Mouse (Mus musculus) stomach, postnatal 0 days (tissue): Measurements from ENCODE around the gene Ccnq. TPM values are rescaled to one million over a fixed set of nuclear protein-coding genes. Genes with fewer than 3 reads are reported as not detected.
A peak's percentile ranks its signal among the peaks of the same experiment; 100 is the strongest.

ENCODE experiments used
- ATAC-seq: fragments of 200-750 bp; cut with Nextera tagmentation; 2 replicates; pipeline ENCODE4 v1.8.0; 2017; ENCODE audit not compliant: low FRiP score, low TSS enrichment
- DNase-seq: peaks from one replicate; pipeline ENCODE4 v3.0.0-alpha.2; 2016; ENCODE audit warnings: low spot score
- H3K27ac ChIP-seq: fragments of 300-500 bp; sonication (generic); replicated peaks from 2 replicates; pipeline ENCODE4 v1.5.1; 2014; ENCODE audit warnings: mild to moderate bottlenecking, control low read depth
- H3K27me3 ChIP-seq: fragments of 300-500 bp; sonication (generic); 2 replicates; pipeline ENCODE4 v1.6.1; 2014; ENCODE audit warnings: low read length; ENCODE audit not compliant: control insufficient read depth, insufficient read depth
- H3K36me3 ChIP-seq: fragments of 300-500 bp; sonication (generic); 2 replicates; pipeline ENCODE4 v1.6.1; 2014; ENCODE audit warnings: low read length, mixed read lengths; ENCODE audit not compliant: control insufficient read depth, insufficient read depth
- H3K4me1 ChIP-seq: fragments of 300-500 bp; sonication (generic); replicated peaks from 2 replicates; pipeline ENCODE4 v1.6.1; 2014; ENCODE audit warnings: antibody characterized with exemption; ENCODE audit not compliant: control insufficient read depth, insufficient read depth
- H3K4me2 ChIP-seq: fragments of 300-500 bp; sonication (generic); replicated peaks from 2 replicates; pipeline ENCODE4 v1.6.1; 2014; ENCODE audit warnings: low read depth, mild to moderate bottlenecking, control low read depth, moderate library complexity
- H3K4me3 ChIP-seq: fragments of 300-500 bp; sonication (generic); 2 replicates; pipeline ENCODE4 v1.5.1; 2014; ENCODE audit warnings: low read depth, low read length, control low read depth
- H3K9ac ChIP-seq: fragments of 300-500 bp; sonication (generic); 2 replicates; pipeline ENCODE4 v1.6.1; 2014; ENCODE audit warnings: mild to moderate bottlenecking, low read length, control low read depth, mixed read lengths
- H3K9me3 ChIP-seq: fragments of 300-500 bp; sonication (generic); 2 replicates; pipeline ENCODE4 v1.6.1; 2016; ENCODE audit warnings: low read length; ENCODE audit not compliant: control insufficient read depth
- CTCF ChIP-seq: IDR thresholded peaks from 2 replicates; pipeline ENCODE4 v1.5.1; 2016; ENCODE audit warnings: antibody characterized with exemption, low read depth, mild to moderate bottlenecking, moderate library complexity
- EP300 ChIP-seq: optimal IDR thresholded peaks from 2 replicates; pipeline ENCODE3; 2016; ENCODE audit warnings: antibody characterized with exemption
- WGBS: fragments of 180-500 bp; shearing (Covaris S2); extraction: QIAGEN DNeasy Blood & Tissue Kit; methylation state at CpG from one replicate; pipeline ENCODE4 v1.1.7; 2014; 5-methylcytosine and 5-hydroxymethylcytosine counted together
- polyA plus RNA-seq: library from polyadenylated mRNA; unstranded; fragments of >200 nt; fragmentation: Nextera tagmentation; extraction: Ambion mirVana; gene quantifications from 2 replicates; pipeline ENCODE4 v1.2.1, GENCODE M21; 2015

Ccnq gene
- polyA plus RNA-seq, 1 experiment from 2014 or later, result 30.4 TPM

DNA sequence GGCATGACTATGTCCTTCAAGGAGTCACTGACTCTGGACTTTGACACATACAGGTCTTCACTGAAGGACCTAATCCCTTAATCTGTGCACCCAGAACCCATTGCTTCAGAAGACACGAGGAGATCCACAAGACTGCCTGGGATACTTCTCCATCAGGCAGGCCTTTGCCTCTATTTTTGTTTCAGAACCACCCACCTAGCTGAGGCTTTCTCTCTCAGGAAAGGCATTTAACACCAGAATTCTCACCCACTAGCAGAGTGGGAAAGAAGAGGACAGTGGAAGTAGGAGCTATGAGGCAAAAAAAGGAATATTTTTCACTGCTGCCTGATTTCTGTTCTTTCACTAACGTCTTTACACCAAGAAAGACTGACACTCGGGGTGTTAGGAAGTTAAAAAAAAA is 25.2 kb downstream of the Ccnq start:
- no peak for DNase-seq
- Histone ChIP-seq H3K9me3 (no peaks in the 10 kb centered on the region), H3K36me3 (no peaks in the 10 kb centered on the region), H3K27me3 (no peaks in the 10 kb centered on the region), H3K4me2 (no peak overlapping the region), H3K4me1 (no peaks in the 10 kb centered on the region), H3K9ac (no peak overlapping the region), H3K27ac (no peak overlapping the region), H3K4me3 (no peak overlapping the region)
- no peak for TF ChIP-seq EP300
- TF ChIP-seq CTCF, result no peak
- 73% methylated on average over 3 of the region's 3 CpGs for WGBS
- ATAC-seq, result no peak

DNA sequence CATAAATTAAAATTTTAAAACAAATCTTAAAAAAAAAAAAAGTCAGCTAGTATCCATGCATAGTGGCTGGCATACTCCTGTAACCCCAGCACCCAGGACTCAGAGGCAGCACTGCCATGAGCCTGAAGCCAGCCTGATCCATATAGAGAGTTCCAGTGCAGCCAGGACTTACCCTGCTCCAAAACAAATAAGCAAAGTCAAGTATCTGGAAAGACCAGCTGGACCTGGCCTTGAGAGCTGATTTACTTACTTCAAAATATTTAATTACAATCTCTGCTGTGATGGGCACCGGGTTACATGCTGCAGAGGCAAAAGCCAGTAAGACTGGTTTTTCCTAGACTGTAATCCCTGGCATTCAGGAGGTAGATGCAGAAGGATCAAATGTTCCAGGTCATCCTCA is 26.7 kb downstream of the Ccnq start:
- Histone ChIP-seq H3K9ac (no peak overlapping the region), H3K4me2 (no peak overlapping the region), H3K9me3 (no peaks in the 10 kb centered on the region), H3K4me1 (no peaks in the 10 kb centered on the region), H3K27me3 (no peaks in the 10 kb centered on the region), H3K36me3 (no peaks in the 10 kb centered on the region), H3K4me3 (no peak overlapping the region), H3K27ac (no peak overlapping the region)
- 48% methylated on average over 1 of the region's 1 CpGs for WGBS
- no peak for DNase-seq
- ATAC-seq, result no peak
- no peak for TF ChIP-seq CTCF
- TF ChIP-seq EP300, result no peak

DNA sequence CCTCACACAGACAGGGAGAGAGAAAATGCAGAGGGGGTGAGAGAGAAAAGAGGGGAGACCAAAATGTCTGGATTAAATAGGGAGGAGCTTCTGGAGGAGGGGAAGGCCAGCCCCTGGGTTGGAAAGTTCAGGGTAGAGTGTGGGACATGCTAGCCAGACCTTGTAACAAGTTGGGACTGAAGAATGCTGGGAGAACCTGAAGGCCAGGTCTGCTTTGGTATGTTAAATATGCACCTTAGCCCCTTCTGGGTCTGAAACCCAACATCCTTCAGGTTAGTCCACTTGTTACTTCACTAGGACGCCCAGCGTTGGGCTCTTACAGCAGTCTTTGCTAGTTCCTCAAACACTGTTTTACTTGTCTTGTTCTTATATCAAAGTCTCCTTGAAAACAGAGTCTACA is 30.1 kb downstream of the Ccnq start:
- no peak overlapping the region for H3K4me2 ChIP-seq
- 64% methylated on average over 2 of the region's 2 CpGs for WGBS
- DNase-seq, result no peak
- no peaks in the 10 kb centered on the region for H3K9me3 ChIP-seq
- no peaks in the 10 kb centered on the region for H3K27me3 ChIP-seq
- no peaks in the 10 kb centered on the region for H3K36me3 ChIP-seq
- no peak for ATAC-seq
- no peaks in the 10 kb centered on the region for H3K4me1 ChIP-seq
- no peak overlapping the region for H3K9ac ChIP-seq
- no peak overlapping the region for H3K27ac ChIP-seq
- H3K4me3 ChIP-seq, result no peak overlapping the region
- TF ChIP-seq EP300 (no peak), CTCF (no peak)

- no peaks in the 10 kb centered on the region for H3K27me3 ChIP-seq
- H3K9ac ChIP-seq, result no peak overlapping the region
- no peaks in the 10 kb centered on the region for H3K36me3 ChIP-seq
- H3K4me3 ChIP-seq, result no peak overlapping the region
- ATAC-seq (no peak), DNase-seq (no peak)
- no peak for TF ChIP-seq CTCF
- TF ChIP-seq EP300, result no peak
- H3K27ac ChIP-seq, result no peak overlapping the region
- H3K9me3 ChIP-seq, result no peaks in the 10 kb centered on the region
- WGBS, result 53% methylated on average over 4 of the region's 4 CpGs
- H3K4me1 ChIP-seq, result no peaks in the 10 kb centered on the region
- H3K4me2 ChIP-seq, result no peak overlapping the region
These were observed 33.9 kb downstream of the Ccnq start for GRCm38 (mm10) chr11:78717655-78718054.

DNA sequence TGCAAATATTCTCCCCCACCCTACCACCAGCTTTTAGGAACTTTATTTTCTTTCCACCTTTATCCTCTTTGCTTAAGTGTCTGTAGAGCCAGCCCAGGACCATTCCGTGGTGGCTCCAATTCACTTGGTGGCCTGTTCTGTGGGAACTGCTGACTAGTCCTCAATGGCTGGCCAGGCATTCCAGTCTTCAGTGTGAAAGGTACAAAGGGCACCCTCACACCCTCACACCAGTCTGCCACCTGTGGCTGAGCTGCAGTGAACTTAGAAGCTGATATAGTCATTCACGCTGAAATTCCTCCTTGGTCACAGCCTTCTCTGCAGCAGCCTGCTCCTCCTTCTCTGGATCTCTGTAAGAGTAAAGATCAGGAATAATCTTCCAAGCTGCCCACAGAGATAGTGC is 42.9 kb downstream of the Ccnq start:
- Histone ChIP-seq H3K4me3 (no peak overlapping the region), H3K4me1 (no peaks in the 10 kb centered on the region), H3K4me2 (no peak overlapping the region), H3K9ac (no peak overlapping the region), H3K9me3 (no peaks in the 10 kb centered on the region), H3K27ac (no peak overlapping the region), H3K27me3 (no peaks in the 10 kb centered on the region), H3K36me3 (no peaks in the 10 kb centered on the region)
- ATAC-seq (no peak), DNase-seq (peak; percentile 36)
- 63% methylated on average over 2 of the region's 2 CpGs for WGBS
- TF ChIP-seq CTCF (no peak), EP300 (no peak)

DNA sequence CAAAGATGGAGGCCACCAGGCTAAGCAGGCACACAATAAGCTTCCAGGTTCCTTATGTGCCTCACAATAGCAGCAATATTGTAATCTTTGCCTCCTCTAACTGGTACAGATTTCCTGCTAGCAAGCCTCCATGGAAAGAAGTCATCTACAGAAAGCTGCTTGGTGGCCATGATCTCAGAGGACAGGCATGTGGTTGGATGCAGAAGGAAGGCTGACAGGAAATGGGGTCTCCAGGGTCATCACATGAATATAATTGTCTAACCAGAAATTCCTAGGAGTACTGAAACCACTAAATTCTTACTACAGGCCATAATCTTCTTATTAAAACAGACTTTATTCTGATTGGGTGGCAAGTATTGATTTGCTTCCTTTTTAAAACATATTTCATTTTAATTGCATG is 45.5 kb downstream of the Ccnq start:
- Histone ChIP-seq H3K4me3 (no peak overlapping the region), H3K9ac (no peak overlapping the region), H3K27ac (no peak overlapping the region), H3K36me3 (no peaks in the 10 kb centered on the region), H3K4me1 (no peaks in the 10 kb centered on the region), H3K27me3 (no peaks in the 10 kb centered on the region), H3K4me2 (no peak overlapping the region), H3K9me3 (no peaks in the 10 kb centered on the region)
- no peak for ATAC-seq
- no peak for DNase-seq
- TF ChIP-seq CTCF, result no peak
- no peak for TF ChIP-seq EP300
